Mouse (Mus musculus) olfactory bulb, adult 2 months (tissue): ENCODE measurements around the gene Mrpl12. TPM values are rescaled to one million over a fixed set of nuclear protein-coding genes. Genes with fewer than 3 reads are reported as not detected.

Source experiments
- H3K27ac ChIP-seq: fragments of 200-500 bp; 2 replicates; pipeline ENCODE4 v1.5.1; 2012; ENCODE audit warnings: low read depth, low read length; ENCODE audit not compliant: insufficient read depth
- H3K4me1 ChIP-seq: fragments of 200-500 bp; 2 replicates; pipeline ENCODE4 v1.6.1; 2012; ENCODE audit warnings: low read length; ENCODE audit not compliant: control insufficient read depth, insufficient read depth
- H3K4me3 ChIP-seq: fragments of 200-500 bp; 2 replicates; pipeline ENCODE4 v1.5.1; 2012; ENCODE audit warnings: mild to moderate bottlenecking, low read depth, low read length, moderate library complexity; ENCODE audit not compliant: insufficient read depth
- CTCF ChIP-seq: fragments of 200-500 bp; IDR thresholded peaks from 2 replicates; pipeline ENCODE4 v1.5.1; 2012; ENCODE audit warnings: low read depth, mild to moderate bottlenecking, low read length, moderate library complexity; ENCODE audit not compliant: insufficient read depth
- POLR2A ChIP-seq: fragments of 200-500 bp; IDR thresholded peaks from 2 replicates; pipeline ENCODE4 v1.6.1; 2012; ENCODE audit warnings: mild to moderate bottlenecking, low read depth, low read length, moderate library complexity; ENCODE audit not compliant: insufficient read depth
- WGBS: fragments of 180-500 bp; shearing (Covaris S2); methylation state at CpG from one replicate; pipeline ENCODE4 v1.1.7; 2018; 5-methylcytosine and 5-hydroxymethylcytosine counted together
- polyA plus RNA-seq: library from polyadenylated mRNA; stranded (reverse); fragments of >200 nt; gene quantifications from 2 replicates; pipeline ENCODE4 v1.2.4, GENCODE M21; 2012; ENCODE audit warnings: low replicate concordance; ENCODE audit not compliant: missing spikeins, insufficient read depth, insufficient read length

Mrpl12 gene
- polyA plus RNA-seq, 1 experiment = not detected

DNA sequence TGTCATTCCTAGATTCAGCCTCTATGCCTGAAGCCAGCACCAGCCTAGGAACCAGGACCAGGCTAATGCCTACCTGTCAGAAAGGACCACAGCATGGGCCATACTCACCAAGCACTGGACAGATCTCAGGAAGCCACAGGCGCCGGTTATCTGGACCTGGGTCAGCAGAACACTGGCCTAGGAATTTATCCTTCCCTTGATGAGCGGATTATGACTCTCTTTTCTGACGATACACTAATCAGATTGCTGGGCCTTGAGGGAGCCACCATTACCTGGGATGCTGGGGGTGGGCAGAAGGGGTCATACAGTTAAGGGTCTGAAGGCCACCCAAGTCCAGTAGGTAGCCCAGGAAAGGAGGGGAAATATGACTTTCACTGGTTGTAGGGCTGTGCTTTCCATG is 31.1 kb upstream of the Mrpl12 start, which contains the start of gene Pde6g:
TSS of gene Pde6g (minus strand) at position 195 of the 400 bp plus-strand sequence.
- no peak within 1 kb of the TSS for H3K27ac ChIP-seq
- H3K4me1 ChIP-seq = peaks cover 4% of the 10 kb centered on the region
- TF ChIP-seq POLR2A = no peak
- 92% methylated on average over 4 of the region's 4 CpGs for WGBS
- no peak within 1 kb of the TSS for H3K4me3 ChIP-seq

DNA sequence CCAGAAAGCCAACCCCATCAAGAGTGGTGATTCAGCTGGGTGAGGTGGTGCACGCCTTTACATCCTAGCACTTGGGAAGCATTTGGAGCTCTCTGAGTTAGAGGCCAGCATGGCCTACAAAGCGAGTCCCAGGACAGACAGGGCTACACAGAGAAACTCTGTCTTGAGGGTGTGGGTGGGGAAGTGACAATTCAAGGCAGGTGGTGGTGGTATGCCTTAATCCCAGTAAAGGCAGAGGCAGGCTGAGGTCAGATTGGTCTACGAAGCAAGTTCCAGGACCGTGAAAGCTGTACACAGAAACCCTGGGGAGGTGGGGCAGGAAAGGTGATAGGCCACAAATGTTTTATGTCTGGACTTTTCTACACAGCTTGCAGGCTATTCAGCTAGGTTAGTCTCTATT is 29.4 kb upstream of the Mrpl12 start:
- Histone ChIP-seq H3K4me3 (no peak overlapping the region), H3K4me1 (peaks cover 8% of the 10 kb centered on the region), H3K27ac (no peak overlapping the region)
- TF ChIP-seq CTCF (no peak), POLR2A (no peak)
- 88% methylated on average over 4 of the region's 4 CpGs for WGBS

DNA sequence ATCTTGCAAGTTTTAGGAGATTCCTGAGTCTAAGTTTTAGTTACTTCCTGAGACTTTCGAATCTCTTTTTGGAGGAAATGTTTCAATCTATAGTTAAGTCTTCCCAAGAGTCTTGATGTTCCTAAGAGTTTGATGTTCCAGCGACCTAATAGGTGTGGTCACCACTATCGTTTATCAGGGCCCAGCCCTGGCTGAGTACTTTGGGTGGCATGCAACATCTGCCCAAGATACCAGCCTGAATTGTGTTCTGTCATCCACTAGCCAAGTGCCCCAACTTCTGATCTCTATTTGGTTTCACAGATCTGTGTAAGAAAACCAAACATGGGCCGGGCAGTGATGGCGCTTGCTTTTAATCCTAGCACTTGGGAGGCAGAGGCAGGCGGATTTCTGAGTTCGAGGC is 29.0 kb upstream of the Mrpl12 start:
- TF ChIP-seq CTCF = no peak
- no peak for TF ChIP-seq POLR2A
- Histone ChIP-seq H3K4me3 (no peak overlapping the region), H3K27ac (no peak overlapping the region), H3K4me1 (peaks cover 8% of the 10 kb centered on the region)
- WGBS = 94% methylated on average over 7 of the region's 7 CpGs

DNA sequence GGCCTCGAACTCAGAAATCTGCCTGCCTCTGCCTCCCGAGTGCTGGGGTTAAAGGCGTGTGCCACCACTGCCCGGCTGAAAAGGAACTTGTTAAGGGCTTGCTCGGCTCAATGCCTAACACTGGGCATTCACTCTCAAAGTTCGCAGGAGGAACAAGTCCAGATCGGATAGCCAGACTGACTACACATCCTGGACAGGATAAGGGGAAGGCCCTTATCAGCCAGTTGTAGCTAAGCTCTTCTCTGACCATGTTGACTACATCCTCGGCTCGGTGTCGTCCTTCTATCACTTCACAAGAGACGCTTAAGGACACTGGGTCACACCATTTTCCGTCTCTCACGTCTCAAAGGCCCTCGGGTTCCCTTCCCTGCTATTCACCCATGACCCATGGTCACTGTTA is 27.0 kb upstream of the Mrpl12 start:
- TF ChIP-seq CTCF (no peak), POLR2A (no peak)
- peak overlapping the region; percentile 59 for H3K27ac ChIP-seq
- WGBS = 16% methylated on average over 14 of the region's 14 CpGs
- peak overlapping the region; percentile 67 for H3K4me3 ChIP-seq
- peaks cover 8% of the 10 kb centered on the region for H3K4me1 ChIP-seq

DNA sequence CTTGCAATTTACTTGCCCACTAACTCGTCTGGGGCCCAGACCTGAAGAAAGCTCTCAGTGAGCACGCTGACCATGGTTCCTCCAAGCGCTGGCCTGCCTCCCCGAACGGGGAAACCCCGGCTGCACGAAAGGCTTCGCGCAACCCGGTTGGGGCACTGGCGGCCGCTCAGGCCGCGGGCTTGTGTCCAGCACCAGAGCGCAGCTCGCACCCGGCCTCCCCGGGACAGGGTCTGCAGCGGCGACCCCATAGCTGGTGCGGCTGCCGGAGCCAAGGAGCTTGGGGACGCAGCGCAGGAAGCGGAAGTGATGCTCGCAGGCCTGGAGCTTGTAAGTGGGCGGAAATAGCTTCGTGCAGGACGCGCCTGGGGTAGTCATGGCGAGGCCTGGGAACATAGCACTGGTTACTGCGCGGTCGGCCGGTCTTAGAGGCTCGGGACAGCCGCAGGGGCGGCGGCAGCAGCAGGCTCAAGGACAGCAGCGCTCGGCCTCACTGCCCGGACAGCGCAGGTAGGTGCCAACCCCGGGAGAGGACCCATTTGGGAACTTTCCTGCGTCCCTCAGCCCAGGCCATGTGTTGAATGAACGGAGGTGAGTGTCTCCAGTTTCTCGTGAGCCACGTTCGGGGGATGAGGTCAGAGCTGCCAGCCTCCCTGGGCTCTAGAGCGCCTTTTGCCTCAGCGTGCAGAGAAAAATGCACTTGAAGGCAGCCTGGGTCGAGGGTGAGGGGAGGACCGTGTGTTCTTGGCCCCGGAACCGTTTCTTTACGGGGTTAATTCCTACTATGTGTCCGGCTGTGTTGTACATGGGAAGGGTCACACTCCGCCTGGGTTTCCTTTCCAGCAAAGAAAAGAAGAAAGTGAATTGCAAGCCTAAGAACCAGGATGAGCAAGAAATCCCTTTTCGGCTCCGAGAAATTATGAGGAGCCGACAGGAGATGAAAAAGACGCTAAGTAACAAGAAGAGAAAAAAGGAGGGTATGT is 26.4 kb upstream of the Mrpl12 start, which contains the start of the genes Oxld1 and Ccdc137:
TSS of gene Oxld1 (minus strand) at position 297 of the 980 bp plus-strand sequence.
TSS of gene Ccdc137 (plus strand) at position 344 of the 980 bp plus-strand sequence.
- 3% methylated on average over 62 of the region's 62 CpGs for WGBS
- peak; percentile 92 for TF ChIP-seq POLR2A
- no peak for TF ChIP-seq CTCF
- peaks cover 8% of the 10 kb centered on the region for H3K4me1 ChIP-seq
- H3K27ac ChIP-seq = peak within 1 kb of the TSS; percentile 59
- H3K4me3 ChIP-seq = peak within 1 kb of the TSS; percentile 67

DNA sequence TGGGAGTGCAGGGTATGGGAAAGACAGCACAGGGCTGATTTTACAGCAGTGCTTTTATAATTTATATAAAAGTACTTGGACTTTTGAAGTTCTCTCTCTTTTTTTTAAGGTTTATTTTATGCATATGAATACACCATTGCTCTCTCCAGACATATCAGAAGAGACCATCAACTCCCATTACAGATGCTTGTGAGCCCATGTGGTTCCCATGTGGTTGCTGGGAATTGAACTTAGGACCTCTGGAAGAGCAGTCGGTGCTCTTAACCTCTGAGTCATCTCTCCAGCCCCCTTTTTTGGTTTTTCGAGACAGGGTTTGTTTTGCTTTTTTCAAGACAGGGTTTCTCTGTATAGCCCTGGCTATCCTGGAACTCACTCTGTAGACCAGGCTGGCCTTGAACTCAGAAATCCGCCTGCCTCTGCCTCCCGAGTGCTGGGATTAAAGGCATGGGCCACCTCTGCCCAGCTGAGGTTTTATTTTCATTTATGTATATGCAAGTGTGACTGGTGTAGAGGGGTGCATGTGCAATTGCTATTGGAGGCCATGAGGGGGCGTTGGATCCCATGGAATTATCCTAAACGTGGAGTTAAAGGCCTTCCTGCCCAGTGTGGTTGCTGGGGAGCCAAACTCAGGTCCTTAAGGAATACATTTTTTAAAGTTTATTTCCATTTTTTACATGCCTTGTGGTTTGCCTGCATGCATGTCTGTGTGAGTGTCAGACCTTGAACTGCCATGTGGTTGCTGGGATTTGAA is 25.4 kb upstream of the Mrpl12 start:
- no peak overlapping the region for H3K27ac ChIP-seq
- H3K4me1 ChIP-seq = peaks cover 8% of the 10 kb centered on the region
- TF ChIP-seq CTCF (no peak), POLR2A (no peak)
- H3K4me3 ChIP-seq = peak overlapping the region; percentile 67
- 66% methylated on average over 6 of the region's 6 CpGs for WGBS

DNA sequence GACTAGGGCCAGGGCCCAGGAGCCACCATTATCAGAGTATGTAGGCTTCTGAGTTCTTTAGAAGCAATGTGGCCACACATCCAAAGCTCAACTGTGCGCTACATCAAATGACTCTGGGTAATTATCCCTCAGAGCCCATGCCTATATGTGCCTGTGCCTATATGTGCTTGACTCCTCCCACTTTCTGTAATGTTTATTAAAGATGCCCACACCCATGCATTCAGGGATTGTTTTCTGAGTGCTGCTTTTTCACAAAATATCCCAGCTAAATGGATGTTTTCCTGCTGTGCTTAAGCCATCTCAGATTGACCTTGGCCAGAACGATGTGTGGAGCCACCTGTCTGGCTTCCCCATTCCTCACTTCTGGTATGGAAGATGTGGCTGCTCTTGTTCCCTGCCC is 20.9 kb upstream of the Mrpl12 start:
- TF ChIP-seq CTCF = no peak
- TF ChIP-seq POLR2A = no peak
- no peak overlapping the region for H3K27ac ChIP-seq
- peaks cover 10% of the 10 kb centered on the region; the same call in 1 of the 2 replicates for H3K4me1 ChIP-seq
- H3K4me3 ChIP-seq = no peak overlapping the region
- WGBS = 80% methylated on average over 2 of the region's 2 CpGs

DNA sequence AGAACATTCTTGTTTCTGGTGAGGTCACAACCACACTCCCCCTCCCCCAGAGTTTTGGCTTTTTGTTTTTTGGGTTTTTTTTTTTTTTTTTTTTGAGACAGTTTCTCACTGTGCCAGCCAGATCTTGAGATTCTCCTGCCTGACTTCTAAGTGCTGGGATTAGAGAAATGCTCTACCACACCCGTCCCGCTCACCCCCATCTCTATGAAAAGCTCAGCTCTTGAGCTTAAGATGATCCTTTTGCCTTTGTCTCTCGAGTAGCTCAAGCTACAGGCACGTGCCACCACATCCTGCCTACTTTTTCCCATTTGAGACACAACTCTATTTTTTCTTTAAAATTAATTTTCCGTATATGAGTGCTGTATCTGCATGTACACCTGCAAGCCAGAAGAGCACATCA is 20.0 kb upstream of the Mrpl12 start:
- 82% methylated on average over 5 of the region's 5 CpGs for WGBS
- no peak for TF ChIP-seq POLR2A
- TF ChIP-seq CTCF = no peak
- Histone ChIP-seq H3K27ac (no peak overlapping the region), H3K4me1 (peaks cover 6% of the 10 kb centered on the region; the same call in 1 of the 2 replicates), H3K4me3 (no peak overlapping the region)

DNA sequence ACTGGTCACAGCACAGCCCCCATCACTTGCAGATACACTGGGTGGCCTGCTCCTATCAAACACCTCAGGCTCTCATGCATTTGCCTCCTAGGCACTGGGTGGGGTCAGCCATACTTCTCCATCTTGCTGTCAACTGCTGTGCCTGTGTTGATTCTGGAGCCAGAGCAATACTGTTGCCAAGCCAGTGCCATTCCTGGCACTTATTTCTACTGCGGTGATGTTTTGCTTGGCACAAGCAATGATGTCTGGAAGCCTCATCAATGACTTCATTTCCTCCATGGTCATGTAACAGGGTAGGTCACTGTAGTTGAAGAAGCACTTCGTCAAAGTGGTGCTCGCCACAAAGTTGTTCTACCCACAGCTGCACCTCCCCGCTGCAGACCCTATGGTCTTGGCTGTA is 18.9 kb upstream of the Mrpl12 start:
- no peak overlapping the region for H3K4me3 ChIP-seq
- TF ChIP-seq CTCF = no peak
- TF ChIP-seq POLR2A = no peak
- H3K4me1 ChIP-seq = peaks cover 6% of the 10 kb centered on the region; the same call in 1 of the 2 replicates
- H3K27ac ChIP-seq = no peak overlapping the region
- WGBS = 88% methylated on average over 4 of the region's 4 CpGs
